Mouse (Mus musculus): ENCODE data around the gene Srp68.
A peak's percentile ranks its signal among the peaks of the same experiment; 100 is the strongest.

- TF ChIP-seq CTCF (IDR thresholded peaks at IDR 0.05; ENCODE audit: low read depth) (peak; percentile 53), EP300 (optimal IDR thresholded peaks at IDR 0.05) (no peak)
Observed at GRCm38 (mm10) chr11:116274045-116274666, at the start of gene Srp68.

Data from stomach, postnatal 0 days (tissue).